Mouse (Mus musculus): ENCODE data around the gene Krtap28-13.

Gene Krtap28-13

GRCm38 (mm10) chr1:83091268-83091667 is 30.5 kb downstream of the Krtap28-13 start:
- in situ Hi-C loops (cut with MboI, MseI) = no loop called here

DNA sequence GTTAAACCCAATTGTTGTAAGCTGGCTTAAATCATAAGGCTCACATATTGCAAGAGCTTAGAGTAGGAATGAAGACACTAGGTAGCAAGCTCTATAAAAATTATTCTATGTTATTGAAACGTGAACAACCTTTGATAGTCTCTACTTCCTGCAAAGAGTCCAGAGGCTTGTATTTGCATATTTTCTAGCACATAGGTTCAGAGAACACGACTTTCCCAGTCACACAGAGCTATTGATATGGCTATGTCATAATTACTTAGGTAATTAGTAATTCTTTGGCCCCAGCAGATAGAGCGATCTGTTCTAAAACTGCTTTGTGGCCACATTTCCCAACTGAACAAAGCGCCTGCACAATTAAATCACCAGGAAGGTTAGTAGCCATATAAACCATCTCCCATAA is 36.2 kb downstream of the Krtap28-13 start:
- in situ Hi-C loops (cut with MboI, MseI) = no loop called here

DNA sequence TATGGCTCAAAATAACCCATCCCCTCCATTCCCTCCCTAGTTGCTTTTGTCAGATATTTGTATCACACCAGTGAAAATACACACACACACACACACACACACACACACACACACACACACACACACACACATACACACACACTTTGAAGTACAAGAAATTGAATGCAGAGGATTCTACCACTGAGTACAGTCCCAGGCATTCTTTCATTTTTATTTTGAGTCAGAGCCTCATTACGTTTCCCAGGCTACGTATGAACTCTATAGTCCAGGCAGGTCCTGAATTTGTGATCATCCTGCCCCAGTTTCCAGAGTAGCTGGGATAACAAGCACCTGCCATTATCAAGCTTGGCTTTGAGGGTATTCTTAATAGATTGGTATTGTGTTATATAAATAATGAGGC is 38.4 kb downstream of the Krtap28-13 start:
- in situ Hi-C loops (cut with MboI, MseI) = no loop called here

DNA sequence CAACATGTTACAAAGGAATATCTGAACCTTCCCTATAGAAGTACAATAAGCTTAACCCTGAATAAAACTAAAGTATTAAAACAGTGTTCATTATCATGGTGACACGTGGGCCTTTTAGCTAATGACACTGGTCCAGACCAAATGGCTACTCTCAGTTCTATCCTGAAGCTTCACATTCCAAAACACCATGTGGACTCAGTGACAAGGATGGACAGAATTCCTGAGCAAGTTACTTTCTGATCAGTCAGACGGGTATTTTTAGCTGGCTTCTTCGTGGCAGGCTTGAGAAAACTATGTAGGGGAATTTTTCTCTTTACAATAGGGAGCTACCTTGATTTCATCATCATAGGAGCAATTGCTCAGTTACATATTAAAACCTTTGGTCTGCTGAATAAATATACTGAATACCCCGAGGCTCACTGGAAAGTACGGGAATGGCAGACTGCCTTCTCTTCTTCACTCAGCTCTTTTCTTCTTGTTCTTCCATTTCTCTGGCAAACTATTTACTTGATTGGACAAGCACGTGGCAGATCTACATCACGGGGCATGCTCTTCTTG is 38.9 kb downstream of the Krtap28-13 start:
- in situ Hi-C loops (cut with MboI, MseI) = no loop called here

DNA sequence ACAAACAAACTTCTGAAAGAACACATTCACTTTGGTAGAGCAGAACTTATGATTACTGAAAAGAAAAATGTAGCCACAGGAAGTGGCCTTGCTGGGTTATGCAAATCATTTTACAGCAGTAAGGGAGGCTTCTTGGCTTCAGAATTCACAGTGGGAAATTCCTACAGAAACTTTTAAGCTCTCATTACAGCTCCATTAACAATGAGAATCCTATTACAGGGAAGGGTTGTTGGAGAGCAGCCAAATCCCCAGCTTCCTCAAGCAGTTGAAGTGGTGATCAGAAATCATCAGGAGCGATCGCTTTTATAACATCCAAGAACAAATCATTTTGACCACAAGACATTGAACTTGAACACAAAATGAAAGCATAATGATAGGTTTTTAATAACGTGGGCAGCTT is 41.2 kb downstream of the Krtap28-13 start:
- in situ Hi-C loops (cut with MboI, MseI) = no loop called here

- in situ Hi-C loops (cut with MboI, MseI) = no loop called here
Measured at GRCm38 (mm10) chr1:83105464-83105863, 44.7 kb downstream of the Krtap28-13 start.

DNA sequence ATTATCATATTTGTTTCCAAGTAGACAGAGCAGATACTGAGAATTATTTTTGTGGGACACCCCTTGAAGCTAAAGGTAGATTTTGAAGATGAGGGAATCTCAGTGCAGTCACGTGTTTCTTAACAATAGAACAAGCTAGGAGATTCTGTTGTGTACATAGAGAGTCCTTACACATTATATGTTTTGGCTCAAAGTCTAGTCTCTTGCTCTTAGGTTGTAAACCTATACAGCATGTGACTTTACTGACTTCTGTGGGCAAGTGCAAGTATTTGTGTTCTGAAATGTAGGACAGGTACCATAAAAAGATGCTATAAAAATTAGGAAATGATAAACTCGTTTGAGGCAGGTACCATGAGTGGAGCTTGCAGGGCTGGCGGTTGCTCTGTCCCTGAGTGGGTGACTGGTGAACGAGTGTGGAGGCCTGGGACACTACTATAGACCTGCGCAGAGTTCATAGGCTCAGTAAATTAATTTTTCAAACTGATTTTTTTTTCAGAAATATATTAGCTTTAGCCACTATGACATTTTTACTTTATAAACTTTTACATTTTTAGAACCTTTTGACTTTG is 46.8 kb downstream of the Krtap28-13 start:
- in situ Hi-C loops (cut with MboI, MseI) = no loop called here

GRCm38 (mm10) chr1:83110992-83111391 is 50.3 kb downstream of the Krtap28-13 start:
- in situ Hi-C loops (cut with MboI, MseI) = no loop called here
